Mouse (Mus musculus) fat pad, adult 2 months (tissue): ENCODE results near the gene Prtn3.
A peak's percentile ranks its signal among the peaks of the same experiment; 100 is the strongest.

Source experiments
- DNase-seq: peaks from one replicate; pipeline ENCODE4 v3.0.0-alpha.2; 2011; ENCODE audit warnings: low read depth, low spot score; ENCODE audit errors: extremely low read depth

The Prtn3 gene

GRCm38 (mm10) chr10:79874290-79874862 lies at the start of gene Prtn3, which contains the start of gene Plppr3:
Gene Prtn3 (plus strand): TSS chr10:79874476.
Gene Plppr3 (minus strand): TSS chr10:79874634.
- no peak for DNase-seq

- no peak for DNase-seq
These were observed 42.7 kb upstream of the Prtn3 start for GRCm38 (mm10) chr10:79831583-79831982.

GRCm38 (mm10) chr10:79832026-79832785 lies 42.1 kb upstream of the Prtn3 start:
- no peak for DNase-seq

GRCm38 (mm10) chr10:79832786-79833181 lies 41.5 kb upstream of the Prtn3 start:
- no peak for DNase-seq

GRCm38 (mm10) chr10:79834769-79835398 lies 39.4 kb upstream of the Prtn3 start:
- DNase-seq = no peak

- DNase-seq = no peak
These were observed 37.4 kb upstream of the Prtn3 start for GRCm38 (mm10) chr10:79836918-79837317.

- DNase-seq = no peak
These were observed 36.1 kb upstream of the Prtn3 start for GRCm38 (mm10) chr10:79838151-79838550.

GRCm38 (mm10) chr10:79840091-79840490 lies 34.2 kb upstream of the Prtn3 start:
- no peak for DNase-seq

- DNase-seq = no peak
These were observed 33.4 kb upstream of the Prtn3 start for GRCm38 (mm10) chr10:79840644-79841551.

GRCm38 (mm10) chr10:79842322-79842721 lies 32.0 kb upstream of the Prtn3 start:
- no peak for DNase-seq

- DNase-seq = no peak
These were observed 30.8 kb upstream of the Prtn3 start for GRCm38 (mm10) chr10:79843476-79843875.

- DNase-seq = no peak
These were observed 27.7 kb upstream of the Prtn3 start for GRCm38 (mm10) chr10:79846553-79846952.

- DNase-seq = no peak
These were observed 24.2 kb upstream of the Prtn3 start for GRCm38 (mm10) chr10:79849941-79850628.

GRCm38 (mm10) chr10:79851653-79852052 lies 22.6 kb upstream of the Prtn3 start:
- DNase-seq = no peak

- DNase-seq = no peak
These were observed 22.0 kb upstream of the Prtn3 start for GRCm38 (mm10) chr10:79852107-79852789.

- no peak for DNase-seq
These were observed 21.4 kb upstream of the Prtn3 start for GRCm38 (mm10) chr10:79852827-79853226.

- DNase-seq = no peak
These were observed 20.9 kb upstream of the Prtn3 start for GRCm38 (mm10) chr10:79853392-79853791.

- DNase-seq = peak; percentile 97
These were observed 20.1 kb upstream of the Prtn3 start, which contains the start of gene Ptbp1 for GRCm38 (mm10) chr10:79853860-79854795. Gene Ptbp1 (plus strand): TSS chr10:79854427.
